Mouse (Mus musculus): ENCODE measurements around the gene Gm16440.
"Not testable (repeated sequence)": the region's sequence is repeated elsewhere in the genome, so short reads cannot be mapped to it uniquely, and the experiment has no call there.

The Gm16440 gene

GRCm38 (mm10) chr14:6390219-6390618, at the start of gene Gm16440:
TSS of gene Gm16440 (minus strand) at chr14:6390319.
- DNase-seq (ENCODE audit: extremely low spot score): not testable (repeated sequence)

DNA sequence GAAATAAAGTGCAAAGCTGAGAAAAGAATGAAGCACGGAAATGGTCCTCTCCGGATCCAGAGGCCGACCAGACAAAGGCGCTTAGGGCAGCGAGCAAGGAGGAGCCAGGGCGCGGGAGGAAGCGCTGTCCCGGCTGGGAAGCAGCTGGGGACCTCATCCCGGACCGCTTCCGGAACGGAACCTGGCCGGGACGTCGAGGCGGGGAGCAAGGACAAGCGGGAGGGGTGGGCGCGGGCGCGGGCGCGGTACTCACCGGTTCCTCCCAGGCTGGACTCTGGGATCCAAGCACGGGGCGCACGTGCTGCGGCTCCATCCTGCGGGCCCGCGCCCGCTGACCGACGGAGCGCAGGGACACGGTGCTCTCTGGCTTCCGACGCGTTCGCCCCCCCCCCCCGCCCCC, 36.6 kb upstream of the Gm16440 start:
- not testable (repeated sequence) for DNase-seq (ENCODE audit: extremely low spot score)

DNA sequence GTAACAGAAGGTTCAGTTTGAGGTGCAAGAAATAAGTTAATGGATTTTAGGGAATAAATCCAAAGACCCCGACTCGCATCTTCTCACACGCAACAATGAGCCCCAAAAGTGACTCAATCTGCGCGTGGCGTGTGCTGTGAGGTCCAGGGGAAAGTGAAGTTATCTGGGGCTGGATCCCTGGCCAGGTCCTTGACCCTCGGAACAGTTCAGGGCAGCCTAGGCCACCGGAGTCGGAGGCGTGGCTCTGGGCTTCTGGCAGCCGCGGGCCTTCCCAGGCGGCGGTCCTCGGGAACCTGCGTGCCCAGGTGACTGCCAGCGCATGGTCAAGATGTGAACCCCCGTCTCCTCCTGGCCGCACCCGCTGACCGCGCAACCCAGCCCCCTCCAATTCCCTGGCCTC, 36.2 kb upstream of the Gm16440 start:
- peak; percentile 0 for DNase-seq (ENCODE audit: extremely low spot score)

DNA sequence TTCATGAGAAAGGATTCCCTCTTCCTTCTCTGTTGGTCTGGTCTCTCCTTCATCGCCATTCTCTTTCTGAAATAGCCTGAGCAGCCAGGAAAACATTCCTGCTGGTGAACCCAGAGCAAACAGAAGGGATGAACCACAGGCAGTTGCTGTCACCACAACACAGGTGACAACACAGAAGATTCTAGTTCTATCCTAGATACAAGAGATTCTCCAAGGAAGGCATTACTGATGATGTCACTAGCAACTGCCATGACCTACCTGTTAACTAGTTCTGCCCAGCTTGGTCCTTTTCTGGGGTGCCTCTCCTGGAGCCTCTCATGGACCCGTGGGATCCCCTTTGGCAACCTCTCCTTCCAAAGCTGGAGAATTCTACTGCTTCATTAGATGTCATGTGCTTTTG, 22.3 kb upstream of the Gm16440 start, which contains the start of gene Gm3591:
Gene Gm3591 (minus strand): TSS at position 101 of the 400 bp plus-strand sequence.
- not testable (repeated sequence) for DNase-seq (ENCODE audit: extremely low spot score)

DNA sequence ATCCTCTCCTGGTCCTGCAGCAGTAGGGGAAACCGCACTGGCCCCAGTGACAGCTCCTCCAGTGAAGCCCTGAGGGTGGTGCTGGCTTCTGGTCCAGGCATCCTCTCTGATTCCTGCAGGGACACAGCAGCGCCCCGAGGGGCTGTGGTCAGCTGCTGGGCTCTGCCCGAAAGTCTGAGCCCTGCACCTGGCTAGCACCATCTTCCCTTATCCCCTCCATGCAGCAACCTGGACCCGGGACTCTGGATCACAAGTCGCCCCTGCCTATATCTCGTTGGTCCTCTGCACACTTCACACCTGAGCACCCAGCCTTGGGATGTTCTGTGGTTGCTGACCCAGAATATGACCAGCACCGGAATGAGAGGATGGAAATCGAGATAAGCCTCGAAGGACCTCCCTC, 46.5 kb downstream of the Gm16440 start, which contains the start of gene Gm3618:
Gene Gm3618 (minus strand): TSS at position 101 of the 400 bp plus-strand sequence.
- DNase-seq (ENCODE audit: extremely low spot score): not testable (repeated sequence)

All from embryo, embryonic 9.5 days (tissue).